Mouse (Mus musculus) myocyte (in vitro differentiated cells): ENCODE data around the gene Cst6. TPM values are rescaled to one million over a fixed set of nuclear protein-coding genes. Genes with fewer than 3 reads are reported as not detected.
A peak's percentile ranks its signal among the peaks of the same experiment; 100 is the strongest.

Source experiments
- H3K27me3 ChIP-seq: one replicate; pipeline ENCODE4 v1.6.1; 2011; ENCODE audit not compliant: control insufficient read depth, insufficient read depth, insufficient read length
- H3K36me3 ChIP-seq: one replicate; pipeline ENCODE4 v1.6.1; 2011; ENCODE audit not compliant: control insufficient read depth, insufficient read depth
- H3K4me2 ChIP-seq: one replicate; pipeline ENCODE4 v1.6.1; 2011; ENCODE audit warnings: low read depth, control low read depth
- H3K4me3 ChIP-seq: one replicate; pipeline ENCODE4 v1.5.1; 2011; ENCODE audit warnings: mild to moderate bottlenecking, control low read depth, moderate library complexity
- H3K79me2 ChIP-seq: one replicate; pipeline ENCODE4 v1.6.1; 2011; ENCODE audit not compliant: control insufficient read depth, insufficient read depth
- H3ac ChIP-seq: one replicate; pipeline ENCODE4 v1.6.1; 2011; ENCODE audit not compliant: control insufficient read depth, insufficient read length
- CEBPB ChIP-seq: IDR thresholded peaks from 2 replicates; pipeline ENCODE4 v1.6.1; 2011; ENCODE audit warnings: mild to moderate bottlenecking, moderate library complexity; ENCODE audit not compliant: poor library complexity, insufficient read depth, severe bottlenecking
- E2F4 ChIP-seq: IDR thresholded peaks from one replicate; pipeline ENCODE4 v1.6.1; 2011; ENCODE audit warnings: mild to moderate bottlenecking, control low read depth, moderate library complexity; ENCODE audit not compliant: insufficient read depth
- MAX ChIP-seq: IDR thresholded peaks from one replicate; pipeline ENCODE4 v1.6.1; 2011; ENCODE audit warnings: low read depth, mild to moderate bottlenecking, control low read depth
- MYOD1 ChIP-seq, 3 experiments: IDR thresholded peaks; one replicate each; pipeline ENCODE4 v1.6.1; 2011; ENCODE audit warnings: control low read depth in 2 of 3, low read depth in 2 of 3, mild to moderate bottlenecking in 2 of 3, moderate library complexity in 1 of 3; ENCODE audit not compliant: insufficient read length in 2 of 3, control insufficient read depth in 1 of 3
- MYOG ChIP-seq, 3 experiments: IDR thresholded peaks; one replicate each; pipeline ENCODE4 v1.6.1; 2011; ENCODE audit warnings: control low read depth in 2 of 3, low read depth in 2 of 3, mild to moderate bottlenecking in 2 of 3; ENCODE audit not compliant: insufficient read length in 2 of 3, control insufficient read depth in 1 of 3, insufficient read depth in 1 of 3
- POLR2A ChIP-seq: IDR thresholded peaks from one replicate; pipeline ENCODE4 v1.6.1; 2011; ENCODE audit warnings: low read depth, mild to moderate bottlenecking, control low read depth, moderate library complexity; ENCODE audit not compliant: insufficient read length
- POLR2AphosphoS2 ChIP-seq: IDR thresholded peaks from one replicate; pipeline ENCODE4 v1.6.1; 2011; ENCODE audit warnings: low read depth, control low read depth; ENCODE audit not compliant: insufficient read length
- REST ChIP-seq: IDR thresholded peaks from one replicate; pipeline ENCODE4 v1.6.1; 2011; ENCODE audit warnings: mild to moderate bottlenecking, control low read depth, moderate library complexity; ENCODE audit not compliant: insufficient read depth, insufficient read length
- SRF ChIP-seq: IDR thresholded peaks from one replicate; pipeline ENCODE4 v1.6.1; 2011; ENCODE audit warnings: low read depth; ENCODE audit not compliant: control insufficient read depth, insufficient read length
- TCF12 ChIP-seq: IDR thresholded peaks from one replicate; pipeline ENCODE4 v1.6.1; 2011; ENCODE audit warnings: mild to moderate bottlenecking, control low read depth; ENCODE audit not compliant: poor library complexity, insufficient read depth, severe bottlenecking
- TCF3 ChIP-seq: IDR thresholded peaks from one replicate; pipeline ENCODE4 v1.6.1; 2011; ENCODE audit warnings: low read depth, control low read depth; ENCODE audit not compliant: insufficient read length
- USF1 ChIP-seq: IDR thresholded peaks from one replicate; pipeline ENCODE4 v1.6.1; 2011; ENCODE audit warnings: low read depth, mild to moderate bottlenecking, control low read depth, moderate library complexity
- polyA plus RNA-seq: library from polyadenylated mRNA; unstranded; fragments of >200 nt; fragmentation: generic; extraction: Trizol; gene quantifications from one replicate; pipeline ENCODE4 v1.2.1, GENCODE M21; 2012; ENCODE audit warnings: missing spikeins

Gene Cst6
- polyA plus RNA-seq, 1 experiment, result 28.0 TPM

- H3K27me3 ChIP-seq, result no peaks in the 10 kb centered on the region
These were observed 13.9 kb downstream of the Cst6 start, which contains the start of gene Catsper1 for GRCm38 (mm10) chr19:5335441-5335840. Gene Catsper1, plus strand, starts transcription at chr19:5335741.

GRCm38 (mm10) chr19:5334741-5335140 is 14.6 kb downstream of the Cst6 start:
- Histone ChIP-seq H3K4me3 (no peak overlapping the region), H3ac (no peak overlapping the region), H3K4me2 (no peak overlapping the region), H3K36me3 (no peaks in the 10 kb centered on the region), H3K79me2 (no peaks in the 10 kb centered on the region), H3K27me3 (no peaks in the 10 kb centered on the region)
- TF ChIP-seq TCF3 (no peak), MYOG (IDR thresholded peaks at IDR 0.05; ENCODE audit: control insufficient read depth in 1 of 3, insufficient read depth in 1 of 3, insufficient read length in 2 of 3, low read depth in 2 of 3) (no peak), MYOD1 (IDR thresholded peaks at IDR 0.05; ENCODE audit: control insufficient read depth in 1 of 3, insufficient read length in 2 of 3, low read depth in 2 of 3) (no peak), POLR2AphosphoS2 (no peak), SRF (no peak), POLR2A (no peak), USF1 (no peak), TCF12 (no peak), E2F4 (no peak), CEBPB (no peak), REST (no peak), MAX (no peak)

More at GRCm38 (mm10) chr19:5335441-5335840, 13.9 kb downstream of the Cst6 start, which contains the start of gene Catsper1:
- TF ChIP-seq USF1 (no peak), POLR2AphosphoS2 (no peak), MYOD1 (IDR thresholded peaks at IDR 0.05; ENCODE audit: control insufficient read depth in 1 of 3, insufficient read length in 2 of 3, low read depth in 2 of 3) (no peak), TCF12 (no peak), TCF3 (no peak), SRF (no peak), MAX (no peak)
- Histone ChIP-seq H3K79me2 (no peaks in the 10 kb centered on the region), H3K4me2 (no peak within 1 kb of the TSS), H3K4me3 (no peak within 1 kb of the TSS), H3ac (no peak within 1 kb of the TSS), H3K36me3 (no peaks in the 10 kb centered on the region)

GRCm38 (mm10) chr19:5327970-5328369 is 21.4 kb downstream of the Cst6 start:
- H3K27me3 ChIP-seq, result no peaks in the 10 kb centered on the region
- H3K4me2 ChIP-seq, result no peak overlapping the region
- TF ChIP-seq MAX, result no peak
- no peak for TF ChIP-seq MYOG (IDR thresholded peaks at IDR 0.05; ENCODE audit: control insufficient read depth in 1 of 3, insufficient read depth in 1 of 3, insufficient read length in 2 of 3, low read depth in 2 of 3)
- TF ChIP-seq TCF3, result no peak
- no peak for TF ChIP-seq TCF12
- TF ChIP-seq POLR2A, result no peak
- TF ChIP-seq E2F4, result no peak
- no peak for TF ChIP-seq POLR2AphosphoS2
- no peak for TF ChIP-seq SRF
- no peak for TF ChIP-seq MYOD1 (IDR thresholded peaks at IDR 0.05; ENCODE audit: control insufficient read depth in 1 of 3, insufficient read length in 2 of 3, low read depth in 2 of 3)
- TF ChIP-seq CEBPB, result no peak
- TF ChIP-seq REST, result no peak
- no peaks in the 10 kb centered on the region for H3K36me3 ChIP-seq
- no peaks in the 10 kb centered on the region for H3K79me2 ChIP-seq
- no peak overlapping the region for H3ac ChIP-seq
- H3K4me3 ChIP-seq, result no peak overlapping the region

GRCm38 (mm10) chr19:5323801-5324200 is 25.6 kb downstream of the Cst6 start:
- Histone ChIP-seq H3K79me2 (no peaks in the 10 kb centered on the region), H3ac (no peak overlapping the region), H3K4me2 (no peak overlapping the region), H3K36me3 (no peaks in the 10 kb centered on the region), H3K4me3 (no peak overlapping the region), H3K27me3 (no peaks in the 10 kb centered on the region)
- TF ChIP-seq MYOG (IDR thresholded peaks at IDR 0.05; ENCODE audit: control insufficient read depth in 1 of 3, insufficient read depth in 1 of 3, insufficient read length in 2 of 3, low read depth in 2 of 3) (no peak), TCF12 (no peak), E2F4 (no peak)

GRCm38 (mm10) chr19:5313189-5313588 is 36.2 kb downstream of the Cst6 start:
- Histone ChIP-seq H3K36me3 (no peaks in the 10 kb centered on the region), H3K79me2 (no peaks in the 10 kb centered on the region), H3ac (no peak overlapping the region), H3K27me3 (no peaks in the 10 kb centered on the region), H3K4me3 (no peak overlapping the region), H3K4me2 (no peak overlapping the region)
- TF ChIP-seq CEBPB (peak; percentile 73), SRF (no peak), MYOD1 (IDR thresholded peaks at IDR 0.05; ENCODE audit: control insufficient read depth in 1 of 3, insufficient read length in 2 of 3, low read depth in 2 of 3) (no peak)
